Mouse (Mus musculus): ENCODE measurements around the gene Asb2.

DNA sequence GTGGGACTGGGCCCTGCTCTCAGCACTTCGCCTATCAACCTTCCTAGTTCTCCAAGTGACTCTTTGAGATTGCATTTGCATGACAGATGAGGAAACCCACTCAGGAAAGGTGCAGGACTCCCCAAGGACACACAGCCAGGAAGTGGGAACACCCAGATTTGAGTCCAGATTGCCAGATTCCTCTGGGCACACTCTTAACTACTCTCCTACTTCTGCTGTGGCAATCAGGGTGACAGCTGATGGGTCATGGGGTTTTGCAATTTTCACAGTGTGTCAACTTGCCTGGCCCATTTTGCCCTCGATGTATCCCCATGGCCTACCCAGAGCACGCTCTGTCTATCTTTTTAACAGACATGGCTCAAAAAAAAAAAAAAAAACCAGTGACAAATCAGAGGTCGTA is 29.2 kb downstream of the Asb2 start:
- no peak for TF ChIP-seq CTCF (IDR thresholded peaks at IDR 0.05; ENCODE audit: low read depth)
- no peak for TF ChIP-seq EP300 (IDR thresholded peaks at IDR 0.05; ENCODE audit: low read depth)
